Mouse (Mus musculus) embryonic facial prominence, embryonic 11.5 days (tissue): Measurements from ENCODE around the gene Igf2bp2. TPM values are rescaled to one million over a fixed set of nuclear protein-coding genes. Genes with fewer than 3 reads are reported as not detected.

ENCODE experiments used
- ATAC-seq: fragments of 200-750 bp; cut with Nextera tagmentation; replicated peaks from 2 replicates; pipeline ENCODE4 v1.8.0; 2017; ENCODE audit warnings: low read depth; ENCODE audit not compliant: insufficient number of reproducible peaks, low FRiP score, low TSS enrichment
- DNase-seq: peaks from one replicate; pipeline ENCODE4 v3.0.0-alpha.2; 2015; ENCODE audit warnings: low spot score
- H3K27ac ChIP-seq: fragments of 300-500 bp; sonication (generic); replicated peaks from 2 replicates; pipeline ENCODE4 v1.5.1; 2014; ENCODE audit warnings: mild to moderate bottlenecking, low read depth, low read length, control low read depth
- H3K27me3 ChIP-seq: fragments of 300-500 bp; sonication (generic); 2 replicates; pipeline ENCODE4 v1.6.1; 2014; ENCODE audit warnings: mild to moderate bottlenecking, low read length, moderate library complexity, mixed read lengths; ENCODE audit not compliant: control insufficient read depth, insufficient read depth
- H3K36me3 ChIP-seq: fragments of 300-500 bp; sonication (generic); replicated peaks from 2 replicates; pipeline ENCODE4 v1.6.1; 2014; ENCODE audit warnings: low read depth, mild to moderate bottlenecking, low read length, moderate library complexity, mixed read lengths; ENCODE audit not compliant: control insufficient read depth, insufficient read depth
- H3K4me1 ChIP-seq: fragments of 300-500 bp; sonication (generic); 2 replicates; pipeline ENCODE4 v1.6.1; 2014; ENCODE audit warnings: low read length, mixed read lengths; ENCODE audit not compliant: control insufficient read depth, insufficient read depth
- H3K4me2 ChIP-seq: fragments of 300-500 bp; sonication (generic); 2 replicates; pipeline ENCODE4 v1.6.1; 2014; ENCODE audit warnings: low read depth, mild to moderate bottlenecking, control low read depth, low read length, moderate library complexity
- H3K4me3 ChIP-seq: fragments of 300-500 bp; sonication (generic); 2 replicates; pipeline ENCODE4 v1.5.1; 2014; ENCODE audit warnings: low read depth, low read length, control low read depth
- H3K9ac ChIP-seq: fragments of 300-500 bp; sonication (generic); replicated peaks from 2 replicates; pipeline ENCODE4 v1.6.1; 2014; ENCODE audit warnings: mild to moderate bottlenecking, control low read depth, low read length
- H3K9me3 ChIP-seq: fragments of 300-500 bp; sonication (generic); replicated peaks from 2 replicates; pipeline ENCODE4 v1.6.1; 2016; ENCODE audit warnings: mild to moderate bottlenecking, low read length, inconsistent platforms, mixed read lengths; ENCODE audit not compliant: control insufficient read depth
- WGBS: fragments of 180-500 bp; shearing (Covaris S2); extraction: QIAGEN DNeasy Blood & Tissue Kit; methylation state at CpG from one replicate; pipeline ENCODE4 v1.1.7; 2014; 5-methylcytosine and 5-hydroxymethylcytosine counted together
- polyA plus RNA-seq: library from polyadenylated mRNA; unstranded; fragments of >200 nt; fragmentation: Nextera tagmentation; extraction: Ambion mirVana; gene quantifications from 2 replicates; pipeline ENCODE4 v1.2.1, GENCODE M21; 2014

The Igf2bp2 gene
- polyA plus RNA-seq, 1 experiment from 2014 or later: 149 TPM

GRCm38 (mm10) chr16:22067406-22067805 is 95.7 kb downstream of the Igf2bp2 start:
- no peak overlapping the region for H3K27ac ChIP-seq
- DNase-seq (no peak), ATAC-seq (no peak)
- WGBS: 93% methylated on average over 8 of the region's 8 CpGs
- peaks cover 5% of the 10 kb centered on the region for H3K36me3 ChIP-seq
- no peaks in the 10 kb centered on the region for H3K9me3 ChIP-seq
- no peak overlapping the region for H3K4me2 ChIP-seq
- H3K4me1 ChIP-seq: no peaks in the 10 kb centered on the region
- H3K4me3 ChIP-seq: no peak overlapping the region
- no peaks in the 10 kb centered on the region for H3K27me3 ChIP-seq
- H3K9ac ChIP-seq: no peak overlapping the region

GRCm38 (mm10) chr16:22065536-22065935 is 97.6 kb downstream of the Igf2bp2 start:
- no peak overlapping the region for H3K4me3 ChIP-seq
- H3K4me2 ChIP-seq: no peak overlapping the region
- peaks cover 7% of the 10 kb centered on the region for H3K36me3 ChIP-seq
- H3K27ac ChIP-seq: no peak overlapping the region
- no peaks in the 10 kb centered on the region for H3K4me1 ChIP-seq
- ATAC-seq (no peak), DNase-seq (no peak)
- no peaks in the 10 kb centered on the region for H3K27me3 ChIP-seq
- H3K9me3 ChIP-seq: no peaks in the 10 kb centered on the region
- no peak overlapping the region for H3K9ac ChIP-seq

GRCm38 (mm10) chr16:22062284-22062683 is 100.8 kb downstream of the Igf2bp2 start:
- ATAC-seq: no peak
- Histone ChIP-seq H3K9me3 (no peaks in the 10 kb centered on the region), H3K36me3 (peaks cover 7% of the 10 kb centered on the region), H3K27ac (no peak overlapping the region), H3K4me3 (no peak overlapping the region), H3K27me3 (no peaks in the 10 kb centered on the region), H3K4me1 (no peaks in the 10 kb centered on the region), H3K4me2 (no peak overlapping the region), H3K9ac (no peak overlapping the region)
- 74% methylated on average over 4 of the region's 4 CpGs for WGBS
- DNase-seq: no peak

GRCm38 (mm10) chr16:22061555-22062160 is 101.4 kb downstream of the Igf2bp2 start:
- peaks cover 5% of the 10 kb centered on the region for H3K36me3 ChIP-seq
- 87% methylated on average over 14 of the region's 14 CpGs for whole genome bisulfite sequencing
- no peaks in the 10 kb centered on the region for H3K4me1 ChIP-seq
- no peak overlapping the region for H3K4me2 ChIP-seq
- DNase-seq: no peak
- no peaks in the 10 kb centered on the region for H3K9me3 ChIP-seq
- no peaks in the 10 kb centered on the region for H3K27me3 ChIP-seq
- no peak overlapping the region for H3K9ac ChIP-seq
- no peak for ATAC-seq
- no peak overlapping the region for H3K4me3 ChIP-seq
- no peak overlapping the region for H3K27ac ChIP-seq

GRCm38 (mm10) chr16:22060416-22060815 is 102.7 kb downstream of the Igf2bp2 start:
- no peaks in the 10 kb centered on the region for H3K4me1 ChIP-seq
- WGBS: 91% methylated on average over 10 of the region's 10 CpGs
- no peak overlapping the region for H3K4me3 ChIP-seq
- H3K9me3 ChIP-seq: no peaks in the 10 kb centered on the region
- no peak overlapping the region for H3K9ac ChIP-seq
- H3K36me3 ChIP-seq: peaks cover 2% of the 10 kb centered on the region
- H3K27ac ChIP-seq: no peak overlapping the region
- no peak for DNase-seq
- no peak overlapping the region for H3K4me2 ChIP-seq
- no peaks in the 10 kb centered on the region for H3K27me3 ChIP-seq
- ATAC-seq: no peak

GRCm38 (mm10) chr16:22058871-22059270 is 104.2 kb downstream of the Igf2bp2 start:
- ATAC-seq (no peak), DNase-seq (no peak)
- Histone ChIP-seq H3K9me3 (no peaks in the 10 kb centered on the region), H3K27ac (no peak overlapping the region), H3K4me2 (no peak overlapping the region), H3K9ac (no peak overlapping the region), H3K4me1 (no peaks in the 10 kb centered on the region), H3K36me3 (peaks cover 2% of the 10 kb centered on the region), H3K4me3 (no peak overlapping the region), H3K27me3 (no peaks in the 10 kb centered on the region)
- WGBS: 93% methylated on average over 7 of the region's 7 CpGs

- ATAC-seq (0 out of 2 replicates have a peak, but pooled peaks have one; percentile 11), DNase-seq (no peak)
- no peak overlapping the region for H3K9ac ChIP-seq
- no peaks in the 10 kb centered on the region for H3K27me3 ChIP-seq
- no peak overlapping the region for H3K27ac ChIP-seq
- H3K36me3 ChIP-seq: peaks cover 2% of the 10 kb centered on the region
- no peak overlapping the region for H3K4me2 ChIP-seq
- H3K9me3 ChIP-seq: no peaks in the 10 kb centered on the region
- no peaks in the 10 kb centered on the region for H3K4me1 ChIP-seq
- no peak overlapping the region for H3K4me3 ChIP-seq
- WGBS: 85% methylated on average over 6 of the region's 6 CpGs
These were observed 105.6 kb downstream of the Igf2bp2 start for GRCm38 (mm10) chr16:22057498-22057897.

- Histone ChIP-seq H3K9ac (no peak overlapping the region), H3K27ac (no peak overlapping the region), H3K4me2 (no peak overlapping the region), H3K27me3 (no peaks in the 10 kb centered on the region), H3K36me3 (no peaks in the 10 kb centered on the region), H3K9me3 (no peaks in the 10 kb centered on the region), H3K4me1 (no peaks in the 10 kb centered on the region), H3K4me3 (no peak overlapping the region)
- 93% methylated on average over 21 of the region's 21 CpGs for WGBS
- DNase-seq (no peak), ATAC-seq (no peak)
These were observed 109.7 kb downstream of the Igf2bp2 start for GRCm38 (mm10) chr16:22053411-22053810.
